Mouse (Mus musculus) c-Kit-positive CD71-positive TER-119-negative erythroid progenitor cells, embryonic 14.5 days (primary cell): ENCODE measurements around the gene Plcl1.

Experiments used
- DNase-seq: peaks from one replicate; pipeline ENCODE4 v3.0.0-alpha.2; 2013; ENCODE audit warnings: low read depth

Plcl1 gene

DNA sequence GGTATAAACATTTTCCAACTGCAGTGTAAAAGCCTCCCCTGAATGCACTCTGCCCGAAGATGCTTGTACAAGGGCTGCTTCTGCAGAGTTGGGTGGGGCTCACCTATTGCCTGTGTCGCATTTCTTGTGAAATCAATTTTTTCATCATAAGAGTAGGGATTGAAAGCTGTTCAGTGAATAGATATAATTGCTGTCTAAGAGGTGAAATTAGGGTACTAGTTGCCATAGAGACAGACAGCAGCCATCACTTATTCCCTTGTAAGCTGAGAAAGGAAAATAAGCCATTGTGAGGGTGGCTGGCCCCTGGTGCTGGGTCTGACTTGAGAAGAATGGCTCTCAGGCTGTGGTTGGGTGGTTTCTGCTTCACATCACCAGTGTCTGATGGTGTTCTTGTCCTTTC lies 299.0 kb downstream of the Plcl1 start:
- no peak for DNase-seq

DNA sequence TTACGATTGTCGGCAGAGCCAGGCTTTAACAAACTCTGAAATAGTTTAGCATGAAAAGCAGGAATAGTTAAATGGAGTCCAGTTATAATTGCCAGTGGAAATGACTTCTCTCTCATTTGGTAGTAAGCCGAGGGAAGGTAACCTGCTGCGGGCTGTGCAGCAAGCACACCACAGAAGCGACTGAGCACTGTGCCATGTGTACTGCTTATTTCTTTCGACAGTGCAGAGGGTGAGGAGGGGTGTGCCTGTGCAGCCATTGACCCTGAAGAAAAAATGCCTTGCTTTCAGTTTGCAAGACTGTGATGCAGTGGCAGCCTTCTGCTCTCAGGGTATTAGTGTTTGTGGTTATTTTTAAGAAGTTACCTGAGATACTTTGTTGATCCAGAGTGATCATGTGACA lies 299.5 kb downstream of the Plcl1 start:
- DNase-seq, result no peak

DNA sequence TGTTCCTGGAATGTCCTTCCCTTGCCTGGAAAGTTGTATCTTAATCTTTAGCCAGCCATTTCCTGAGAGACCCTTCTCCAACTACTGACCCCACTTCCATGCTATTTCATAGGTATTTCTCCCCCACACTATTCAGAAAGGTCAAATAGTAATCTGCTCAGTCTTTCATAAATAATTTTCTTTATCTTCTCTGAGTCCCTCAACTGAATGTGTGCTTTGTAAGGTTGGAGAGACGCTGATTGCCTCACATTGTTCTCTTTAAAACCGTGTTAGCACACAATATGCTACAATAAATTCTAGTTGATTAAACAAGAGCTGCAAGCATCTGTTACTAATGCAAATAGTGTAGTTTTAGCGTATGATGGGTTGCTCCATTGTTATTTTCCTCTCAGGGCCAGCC lies 300.0 kb downstream of the Plcl1 start:
- DNase-seq, result no peak

DNA sequence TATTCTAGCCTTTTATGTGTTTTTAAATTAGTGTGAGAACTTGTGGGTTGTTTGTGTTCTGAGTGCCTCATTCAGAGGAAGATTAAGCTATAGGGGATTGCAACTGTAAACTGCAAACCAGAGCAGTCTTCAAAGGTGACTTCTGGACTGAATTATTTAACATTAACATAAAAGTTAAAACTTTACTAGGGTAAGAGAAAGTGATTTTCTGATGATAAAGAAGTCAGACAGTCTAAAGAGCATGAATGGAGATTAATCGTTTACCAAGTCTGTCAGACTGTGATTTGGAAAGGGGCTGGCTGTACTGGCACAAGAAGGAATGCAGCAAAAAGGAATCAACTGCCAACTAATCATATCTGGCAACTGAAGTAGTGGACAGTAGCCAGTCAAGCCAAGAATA lies 301.2 kb downstream of the Plcl1 start:
- no peak for DNase-seq

DNA sequence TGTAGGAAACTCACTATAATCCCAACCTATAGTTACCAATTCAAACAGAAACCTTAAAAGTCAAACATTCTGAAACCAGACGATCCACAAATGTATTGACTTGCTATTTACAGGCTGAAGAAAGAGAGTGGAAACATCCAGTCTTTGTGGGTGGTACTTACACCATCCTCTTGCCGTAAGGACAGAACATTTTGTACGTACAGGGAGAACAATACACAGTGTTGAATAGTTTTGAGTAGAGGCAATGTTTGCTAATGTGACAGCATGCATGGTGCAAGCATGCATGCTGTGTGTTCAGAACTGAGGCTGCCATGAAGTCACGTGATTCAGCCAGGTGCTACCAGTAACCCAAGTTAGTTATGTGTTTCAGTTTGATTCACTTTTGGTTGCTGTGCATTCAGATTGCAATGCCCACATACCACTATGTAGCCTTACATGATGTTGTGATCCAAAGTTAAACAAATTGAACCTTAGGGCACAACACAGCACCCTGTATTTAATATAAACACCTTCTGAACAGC lies 311.6 kb downstream of the Plcl1 start:
- DNase-seq, result no peak

DNA sequence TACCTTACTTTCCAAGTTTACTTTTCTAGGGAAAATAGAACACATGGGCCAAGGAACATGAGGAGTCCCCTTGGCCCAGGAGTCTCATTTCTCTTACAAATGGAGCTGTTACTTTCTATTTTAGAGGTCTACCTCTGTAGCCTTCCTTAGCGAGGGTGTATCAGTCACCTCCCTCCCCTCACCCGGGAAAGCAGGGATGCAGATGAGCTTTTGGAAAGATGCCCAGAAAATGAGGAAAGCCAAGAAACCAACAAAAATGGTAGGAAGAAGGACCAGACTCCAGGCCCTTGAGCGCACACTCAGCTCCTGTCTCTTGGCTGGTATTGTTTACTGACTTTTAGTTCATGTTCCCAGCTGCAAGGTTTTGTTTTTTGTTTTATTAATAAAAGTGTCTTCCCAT lies 319.7 kb downstream of the Plcl1 start:
- DNase-seq, result no peak

DNA sequence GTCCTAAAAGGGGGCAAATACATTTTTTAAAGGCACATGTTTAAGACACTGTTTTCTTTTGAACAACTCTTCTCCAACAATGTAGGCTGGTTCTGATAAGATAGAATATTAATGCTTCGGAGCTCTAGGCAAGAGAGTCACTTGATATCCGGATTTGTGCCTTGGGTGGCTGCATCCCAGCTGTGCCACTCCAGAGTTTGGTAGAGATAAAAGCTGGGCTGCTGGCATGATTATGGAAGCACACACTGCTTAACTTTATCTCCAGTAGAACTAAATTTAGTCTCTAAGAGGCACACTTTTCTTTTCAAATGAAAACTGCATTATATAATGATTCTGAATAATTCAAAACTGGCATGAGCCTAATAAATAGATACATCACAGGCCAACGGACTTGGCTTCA lies 323.6 kb downstream of the Plcl1 start:
- DNase-seq, result no peak

DNA sequence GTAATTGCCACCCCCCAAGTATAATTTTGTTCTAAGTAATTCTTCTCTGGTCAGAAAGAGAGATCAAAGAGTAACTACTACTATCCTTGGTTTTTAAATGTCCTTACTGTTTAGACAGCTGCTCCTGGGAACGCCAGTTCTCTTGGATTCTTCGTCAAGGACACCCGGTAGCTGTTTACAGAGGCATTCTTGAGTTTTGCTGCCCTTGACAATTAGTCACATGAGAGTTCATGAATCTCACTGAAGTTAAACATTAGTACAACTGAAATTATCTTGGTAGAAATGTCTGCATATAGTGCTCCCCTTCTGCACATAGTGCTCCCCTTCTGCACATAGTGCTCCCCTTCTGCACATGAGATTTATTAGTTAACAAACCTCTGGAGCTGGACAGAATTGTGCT lies 327.2 kb downstream of the Plcl1 start:
- no peak for DNase-seq

DNA sequence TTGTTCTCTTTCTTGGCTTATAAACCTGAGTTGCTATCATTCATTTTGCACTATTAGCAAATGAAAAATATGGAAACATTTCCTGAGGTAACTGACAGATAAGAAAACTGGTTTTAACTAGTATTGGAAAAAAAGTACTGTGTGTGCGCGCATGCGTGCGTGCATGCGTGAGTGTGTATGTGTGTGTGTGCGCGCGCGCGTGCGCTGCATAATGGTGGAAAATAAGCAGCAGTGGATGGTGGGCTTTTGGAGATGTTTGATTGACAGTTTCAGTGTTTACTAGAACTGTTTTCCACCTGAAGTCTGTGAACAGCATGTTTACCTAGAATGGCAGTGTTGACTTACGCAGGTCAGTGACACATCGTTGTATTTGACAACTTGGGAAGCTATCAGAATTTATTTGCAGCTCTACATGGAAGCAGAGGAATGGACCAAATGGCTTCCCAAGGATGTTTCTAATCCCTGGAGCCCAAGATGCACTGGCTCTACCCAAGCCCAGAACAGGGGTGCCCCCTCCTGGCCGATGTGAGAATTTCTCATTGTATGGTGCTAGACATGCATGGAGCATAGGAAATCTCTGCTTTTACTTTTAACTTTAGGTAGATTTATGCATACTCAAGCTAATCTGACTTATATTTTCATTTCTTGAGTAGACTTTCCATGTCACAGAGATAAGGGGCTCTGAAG lies 330.5 kb downstream of the Plcl1 start:
- DNase-seq, result peak; percentile 7

DNA sequence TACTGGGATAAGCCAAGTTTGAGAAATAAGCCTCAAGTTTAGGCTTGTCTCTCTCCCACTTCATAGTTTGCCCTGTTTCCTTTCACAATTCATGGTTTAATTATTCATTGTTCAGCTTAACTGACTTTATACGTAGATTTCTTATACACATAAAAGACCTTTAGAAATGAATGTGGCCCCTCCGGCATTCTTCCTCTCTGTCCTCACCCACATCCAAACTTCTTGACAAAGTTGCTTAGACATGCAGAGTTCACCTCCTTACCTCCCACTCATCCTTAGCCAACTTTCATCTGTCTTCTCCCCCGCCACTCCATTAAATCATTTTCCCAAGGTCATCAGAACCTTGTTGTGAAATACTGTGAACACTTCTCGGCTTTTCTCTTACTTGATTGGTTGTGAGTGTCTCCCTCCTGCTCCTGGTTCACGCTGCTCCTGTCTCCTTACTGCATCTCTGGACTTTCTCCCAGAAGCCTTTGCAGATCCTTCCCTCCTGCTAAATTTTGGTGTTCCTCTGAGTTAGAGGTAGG lies 331.1 kb downstream of the Plcl1 start:
- DNase-seq, result no peak

DNA sequence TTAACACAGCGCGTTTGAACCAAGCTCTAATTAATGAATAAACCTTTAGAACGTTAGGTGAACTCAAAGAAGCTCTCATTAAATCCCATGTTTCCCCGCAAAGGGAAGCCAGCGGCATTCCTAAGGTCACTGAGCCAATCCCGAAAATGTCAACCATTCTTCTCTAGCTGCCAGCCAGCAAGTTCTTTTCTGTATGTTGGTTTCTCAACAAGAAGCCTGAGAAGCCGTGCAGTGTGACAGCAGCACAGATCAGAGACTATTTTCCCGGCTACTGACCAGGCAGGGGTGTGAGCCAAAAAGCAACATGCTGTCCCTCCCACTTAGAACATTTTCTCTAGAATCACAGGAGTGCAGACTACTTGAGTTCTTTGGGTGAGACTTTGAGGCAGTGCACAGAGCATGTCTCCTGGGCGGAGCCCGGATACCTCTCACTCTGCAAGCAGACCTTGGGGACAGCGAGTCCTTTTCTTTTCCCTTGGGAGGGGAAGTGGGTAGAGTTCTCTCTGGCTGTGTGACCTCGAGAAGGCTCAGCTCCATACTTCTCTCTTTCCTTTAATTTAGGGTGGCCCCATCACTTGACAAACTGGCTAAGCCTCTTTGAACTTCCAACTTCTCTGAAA lies 333.1 kb downstream of the Plcl1 start:
- no peak for DNase-seq

DNA sequence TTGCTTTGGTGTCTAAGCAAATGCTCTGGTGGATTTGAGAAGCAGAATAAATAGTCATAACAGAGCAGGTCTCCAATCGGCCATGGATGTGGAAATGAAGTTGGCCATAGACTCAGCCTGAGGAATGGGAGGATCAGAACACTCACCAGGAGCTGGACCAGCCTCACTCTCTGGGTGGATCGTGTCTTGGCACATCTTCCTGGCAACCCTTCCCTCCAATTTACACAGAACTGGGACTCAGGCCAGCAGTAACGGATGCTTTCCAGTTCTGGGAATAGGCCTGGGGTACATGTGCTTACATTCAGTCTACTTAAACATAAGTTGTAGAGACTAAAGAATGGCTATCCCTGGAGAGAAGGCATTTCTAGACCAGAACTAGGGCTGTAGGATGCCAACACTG lies 336.2 kb downstream of the Plcl1 start:
- no peak for DNase-seq

DNA sequence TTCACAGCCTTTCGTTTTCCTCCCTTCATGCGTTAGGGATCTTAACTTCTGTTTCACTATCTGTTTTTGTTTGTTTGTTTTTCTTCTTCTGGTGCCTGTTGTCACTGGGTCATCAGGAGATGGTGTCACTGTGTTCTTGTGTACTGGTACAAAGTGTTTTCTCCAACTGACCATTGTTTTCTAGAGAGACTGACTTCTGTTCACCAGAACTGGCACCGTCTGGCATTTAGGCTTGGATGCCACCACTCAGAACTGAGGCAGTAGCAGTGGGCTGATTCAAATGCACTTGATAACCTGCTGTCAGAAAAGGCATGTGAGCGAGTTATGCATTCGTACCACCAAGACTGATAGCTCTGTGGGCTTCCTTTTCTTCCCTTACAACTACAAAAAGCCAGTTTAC lies 342.8 kb downstream of the Plcl1 start:
- no peak for DNase-seq

DNA sequence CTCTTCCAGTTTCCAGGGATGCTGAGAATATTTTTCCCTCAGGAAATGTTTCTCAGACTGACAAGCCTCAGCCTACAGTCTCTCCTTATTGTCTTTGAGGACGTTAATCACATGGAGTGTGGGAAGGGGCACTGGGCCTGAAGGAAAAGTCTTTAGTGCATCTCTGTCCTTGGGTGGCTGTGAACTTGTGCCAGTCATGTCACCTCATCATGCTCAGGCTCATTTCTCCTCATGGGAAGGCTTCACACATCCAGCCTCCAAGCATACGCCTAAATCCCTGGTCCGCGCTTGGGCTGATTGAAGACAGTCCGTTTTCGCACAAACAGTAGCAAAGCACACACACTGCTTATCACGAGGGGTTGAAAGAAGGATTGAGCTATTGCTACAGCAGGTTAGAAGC lies 344.0 kb downstream of the Plcl1 start:
- no peak for DNase-seq

DNA sequence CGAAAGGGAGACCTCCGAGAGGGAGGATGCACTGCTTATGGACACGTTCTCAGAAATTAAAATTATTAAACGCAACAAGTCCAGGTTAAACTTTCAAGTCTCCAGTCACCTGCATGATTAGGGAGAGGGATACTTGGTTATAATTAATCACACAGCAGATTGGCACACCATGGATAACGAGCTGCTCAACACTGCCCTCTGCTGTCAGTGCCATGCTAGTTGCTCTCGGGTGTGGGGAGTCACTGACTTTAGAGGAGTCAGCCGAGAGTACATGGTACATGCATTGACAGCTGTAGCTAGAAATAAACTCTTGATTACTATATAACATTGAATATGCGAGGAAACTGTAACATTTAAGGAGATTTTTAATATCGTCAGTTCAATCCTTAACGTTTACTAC lies 350.0 kb downstream of the Plcl1 start:
- DNase-seq, result peak; percentile 22

DNA sequence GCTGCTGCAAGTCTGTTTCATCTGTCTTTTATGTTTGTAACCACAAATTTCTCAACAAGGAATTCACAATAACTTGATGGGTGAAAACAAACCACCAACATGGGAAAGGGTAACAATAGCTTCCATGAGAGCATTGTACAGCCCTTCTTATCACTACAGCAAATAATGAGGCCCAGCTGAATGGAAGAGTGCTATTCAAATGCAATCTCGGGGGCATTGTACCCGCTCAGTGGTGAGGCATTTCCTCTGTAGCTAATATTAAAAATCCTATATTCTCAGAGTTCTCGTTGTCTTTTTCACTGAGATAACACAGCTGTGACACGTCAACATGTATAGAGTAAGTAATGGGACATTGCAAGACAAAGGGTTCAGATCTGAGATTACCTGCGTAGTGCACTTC lies 356.6 kb downstream of the Plcl1 start:
- DNase-seq, result no peak

DNA sequence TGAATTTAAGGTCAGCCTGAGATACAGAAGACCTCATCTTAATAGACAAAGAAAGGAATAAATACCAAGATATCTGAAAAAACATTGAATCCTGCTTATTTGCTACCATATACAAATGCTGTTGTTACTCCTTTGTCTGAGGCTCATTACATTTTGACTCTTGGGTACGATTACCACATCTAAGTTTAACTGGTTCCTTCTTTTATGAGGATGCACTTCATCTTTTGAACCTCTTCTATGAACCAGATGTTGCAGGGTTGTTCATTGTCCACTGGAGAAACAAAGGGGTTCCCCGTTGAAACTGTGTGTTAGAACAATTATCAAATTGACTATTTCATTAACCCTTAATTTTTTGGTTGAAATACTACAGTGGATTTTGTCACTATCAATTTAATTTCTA lies 357.4 kb downstream of the Plcl1 start:
- no peak for DNase-seq

DNA sequence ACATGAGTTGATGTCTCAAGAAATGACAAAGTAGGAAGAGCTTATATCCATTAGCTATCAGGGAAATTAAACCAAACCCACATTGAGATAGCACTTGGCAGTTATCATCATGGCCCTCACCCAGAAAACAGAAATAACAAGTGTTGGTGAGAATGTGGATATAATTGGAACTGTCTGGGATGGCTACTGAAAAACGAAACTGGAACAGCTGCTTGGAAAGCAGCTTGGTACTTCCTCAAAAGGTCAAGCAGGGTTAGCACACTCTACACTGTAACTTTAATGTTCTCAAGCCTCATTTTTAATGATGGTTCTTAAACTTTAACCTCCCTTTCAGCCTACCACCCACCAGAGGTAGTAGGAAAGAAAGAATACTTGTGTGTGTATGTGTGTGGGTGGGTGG lies 361.0 kb downstream of the Plcl1 start:
- DNase-seq, result no peak

DNA sequence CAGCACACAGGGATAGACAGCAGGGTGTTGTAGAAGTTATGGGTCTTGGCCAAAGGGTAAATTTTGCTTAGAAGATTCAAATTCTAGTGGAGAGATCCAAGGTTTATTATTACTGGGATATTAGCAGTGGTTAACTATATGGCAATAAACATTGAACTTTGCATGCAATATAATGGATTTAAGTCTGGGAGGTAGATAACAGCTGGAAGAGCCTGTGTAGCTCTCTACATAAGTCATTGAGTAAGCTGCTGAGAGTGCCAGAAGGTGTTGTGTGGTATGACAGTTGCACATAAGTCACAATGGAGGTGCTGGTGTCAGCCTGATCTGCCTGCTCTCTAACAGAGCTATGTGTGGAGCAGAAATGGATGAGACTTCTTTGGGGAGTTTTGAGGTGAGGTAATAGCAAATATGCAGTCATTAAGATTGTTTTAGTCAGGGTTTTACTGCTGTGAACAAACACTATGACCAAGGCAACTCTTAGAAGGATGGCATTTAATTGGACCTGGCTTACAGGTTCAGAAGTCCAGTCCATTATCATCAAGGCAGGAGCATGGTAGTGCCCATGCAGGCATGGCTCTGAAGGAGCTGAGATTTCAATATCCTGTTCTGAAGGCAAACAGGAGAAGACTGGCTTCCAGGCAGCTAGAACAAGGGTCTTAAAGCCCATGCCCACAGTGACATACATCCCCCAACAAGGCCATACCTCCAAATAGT lies 364.5 kb downstream of the Plcl1 start:
- no peak for DNase-seq

DNA sequence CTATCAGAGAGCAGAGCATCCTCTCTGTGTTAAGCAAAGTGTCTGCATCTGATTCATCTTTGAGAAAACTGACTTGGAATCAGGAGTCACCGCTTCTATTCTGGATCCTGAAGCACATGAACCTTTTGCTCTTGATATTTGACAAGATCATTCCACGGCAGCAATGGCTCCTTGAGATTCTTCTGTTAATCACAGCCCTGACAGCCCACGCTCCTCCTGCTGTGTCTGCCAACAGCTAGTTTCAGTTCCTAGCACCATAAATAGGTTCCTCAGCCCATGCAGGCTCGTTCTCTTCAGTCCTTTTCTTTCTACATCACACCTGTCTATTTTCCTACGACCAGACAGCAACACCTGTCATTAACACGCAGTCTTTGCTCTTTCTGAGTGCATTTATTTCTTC lies 387.1 kb downstream of the Plcl1 start:
- no peak for DNase-seq
